Mouse (Mus musculus) bone marrow macrophage, adult 2 months (primary cell): ENCODE data around the gene Mapk14.

Experiments used
- CTCF ChIP-seq: IDR thresholded peaks from 2 replicates; pipeline ENCODE4 v1.5.1; 2012; ENCODE audit warnings: low read depth, mild to moderate bottlenecking, low read length, moderate library complexity
- POLR2A ChIP-seq: IDR thresholded peaks from 2 replicates; pipeline ENCODE4 v1.6.1; 2012; ENCODE audit warnings: mild to moderate bottlenecking, low read depth, low read length, borderline replicate concordance

DNA sequence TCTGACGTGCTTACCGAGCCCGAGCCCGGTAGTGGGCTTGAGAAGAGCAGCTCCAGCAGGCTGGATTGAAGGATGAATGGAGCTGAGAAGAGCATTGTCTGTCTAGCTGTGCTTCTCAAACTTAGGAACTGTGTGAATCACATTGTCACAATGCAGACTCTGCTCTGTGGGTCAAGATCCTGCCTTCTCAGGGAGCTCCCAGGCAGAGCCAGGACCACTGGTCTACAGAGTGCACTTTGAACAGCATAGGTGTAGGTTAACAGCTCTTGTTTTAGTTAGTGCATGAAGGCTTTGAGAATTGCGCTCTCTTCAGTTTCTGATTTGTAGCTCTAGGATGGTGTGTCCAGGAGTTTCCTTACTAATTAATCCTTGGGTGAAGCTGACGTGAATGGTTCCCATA is 20.1 kb downstream of the Mapk14 start:
- TF ChIP-seq CTCF = no peak
- TF ChIP-seq POLR2A = no peak
